Mouse (Mus musculus): ENCODE results near the gene Fibin.

Gene Fibin

GRCm38 (mm10) chr2:110314509-110315155 lies 48.4 kb downstream of the Fibin start, which contains the start of gene Bbox1:
Gene Bbox1 (minus strand): TSS chr2:110314560.
- DNase-seq (ENCODE audit: low spot score in 2 of 2), result no peak

- no peak for DNase-seq (ENCODE audit: low spot score in 2 of 2)
Observed at GRCm38 (mm10) chr2:110314074-110314473, 48.9 kb downstream of the Fibin start.

GRCm38 (mm10) chr2:110313305-110313824 lies 49.6 kb downstream of the Fibin start:
- no peak for DNase-seq (ENCODE audit: low spot score in 2 of 2)
